9 mouse cellular contexts compared by ENCODE assay signal in genomic region chr8:8826801-8827200, GRCm38 (mm10).
DNase-seq lines count a peak whose midpoint lies in the region; ATAC-seq and TF ChIP-seq lines count a peak whose summit lies in the region.
"Had no signal": no experiment of that assay in that cellular context is flagged by ENCODE, and none has a peak within 500 bp of the region (broad histone marks: within the 10 kb centered on the region; RNA-seq: fewer than 3 reads in every experiment).

No protein-coding gene starts in this region.

- H3K9ac ChIP-seq in kidney, embryonic 14.5 days (ENCODE audit: low read depth, low read length) = no peak overlapping the region
- H3K9ac ChIP-seq in heart, postnatal 0 days (replicated peaks; ENCODE audit: low read depth, low read length) = no peak overlapping the region
- H3K9ac ChIP-seq: heart, embryonic 15.5 days had no signal

- WGBS in kidney, embryonic 14.5 days = 75% methylated on average over 9 of the region's 9 CpGs
- 48% methylated on average over 9 of the region's 9 CpGs for WGBS in heart, postnatal 0 days

- no peak for ATAC-seq in kidney, embryonic 14.5 days (ENCODE audit: low FRiP score, low TSS enrichment)
- ATAC-seq in heart, postnatal 0 days (ENCODE audit: insufficient read depth, low read depth) = 0 out of 2 replicates have a peak, but pooled peaks have one; percentile 17
- no peak for ATAC-seq in megakaryocyte-erythroid progenitor cell, adult 5-6 weeks (replicated peaks; ENCODE audit: low FRiP score, low TSS enrichment, poor library complexity, severe bottlenecking)

- H3K4me1 ChIP-seq in kidney, embryonic 14.5 days (ENCODE audit: control insufficient read depth, insufficient read depth, low read length) = no peaks in the 10 kb centered on the region
- H3K4me1 ChIP-seq in heart, postnatal 0 days (ENCODE audit: control insufficient read depth, insufficient read depth) = peaks cover 7% of the 10 kb centered on the region

- H3K36me3 ChIP-seq in kidney, embryonic 14.5 days (ENCODE audit: control insufficient read depth, insufficient read depth, low read length) = no peaks in the 10 kb centered on the region
- no peaks in the 10 kb centered on the region for H3K36me3 ChIP-seq in heart, postnatal 0 days (replicated peaks; ENCODE audit: control insufficient read depth, insufficient read depth, low read length)
- H3K36me3 ChIP-seq: heart, embryonic 15.5 days had no signal

- H3K4me2 ChIP-seq in kidney, embryonic 14.5 days (replicated peaks; ENCODE audit: low read depth, low read length) = no peak overlapping the region
- H3K4me2 ChIP-seq in heart, postnatal 0 days (ENCODE audit: low read depth, low read length) = no peak overlapping the region
- H3K4me2 ChIP-seq: heart, embryonic 15.5 days had no signal

- H3K9me3 ChIP-seq in kidney, embryonic 14.5 days (ENCODE audit: control insufficient read depth, low read length) = no peaks in the 10 kb centered on the region
- no peaks in the 10 kb centered on the region for H3K9me3 ChIP-seq in heart, postnatal 0 days (replicated peaks; ENCODE audit: control insufficient read depth, low read length)
- H3K9me3 ChIP-seq: heart, embryonic 15.5 days had no signal

- peak; percentile 23 for DNase-seq in kidney, adult 9 months
- peak; percentile 7 to 17 for DNase-seq in gastrocnemius, adult 8-10 months (ENCODE audit: low spot score in 2 of 2)
- no peak for DNase-seq in heart, postnatal 0 days (ENCODE audit: low spot score)
- DNase-seq in lung, postnatal 36 days = peak; percentile 82
- DNase-seq in c-Kit-positive CD71-positive TER-119-positive erythroid progenitor cells, embryonic 14.5 days (ENCODE audit: low spot score) = no peak
- DNase-seq: kidney, adult 8-10 months had no signal

- H3K4me3 ChIP-seq in kidney, embryonic 14.5 days (ENCODE audit: low read length) = no peak overlapping the region
- no peak overlapping the region for H3K4me3 ChIP-seq in heart, postnatal 0 days (ENCODE audit: low read depth, low read length)
- H3K4me3 ChIP-seq: heart, embryonic 15.5 days had no signal

- TF ChIP-seq CTCF in heart, postnatal 0 days (IDR thresholded peaks at IDR 0.05; ENCODE audit: low read depth) = no peak

- no peaks in the 10 kb centered on the region; the same call in 1 of the 2 replicates for H3K27me3 ChIP-seq in kidney, embryonic 14.5 days (ENCODE audit: control insufficient read depth, insufficient read depth, low read length)
- no peaks in the 10 kb centered on the region for H3K27me3 ChIP-seq in heart, postnatal 0 days (ENCODE audit: control insufficient read depth, insufficient read depth, low read length)
- H3K27me3 ChIP-seq: heart, embryonic 15.5 days had no signal

- no peak overlapping the region for H3K27ac ChIP-seq in kidney, embryonic 14.5 days (ENCODE audit: low read depth, low read length)
- no peak overlapping the region for H3K27ac ChIP-seq in heart, postnatal 0 days (ENCODE audit: low read depth)
- H3K27ac ChIP-seq: heart, embryonic 15.5 days had no signal

- no peak for TF ChIP-seq EP300 in heart, postnatal 0 days (IDR thresholded peaks at IDR 0.05; ENCODE audit: low read depth)

Comparison
In these comparisons a context has a peak if more than half of its experiments do, and no peak if none do; other contexts are left out.
1. DNase-seq: peak in kidney, adult 9 months (single experiment), gastrocnemius, adult 8-10 months (2 of 2) and lung, postnatal 36 days (single experiment); none in heart, postnatal 0 days (single experiment) and c-Kit-positive CD71-positive TER-119-positive erythroid progenitor cells, embryonic 14.5 days (single experiment).